Mouse (Mus musculus) forebrain, embryonic 13.5 days (tissue): ENCODE results near the gene Tfpt. TPM values are rescaled to one million over a fixed set of nuclear protein-coding genes. Genes with fewer than 3 reads are reported as not detected.

Experiments used
- microRNA-seq: library from miRNA; unstranded; fragments of <30 nt; microRNA quantifications from one replicate; pipeline ENCODE4, GENCODE M21; 2016
- polyA plus RNA-seq: library from polyadenylated mRNA; unstranded; fragments of >200 nt; fragmentation: Nextera tagmentation; extraction: Ambion mirVana; gene quantifications from 2 replicates; pipeline ENCODE4 v1.2.1, GENCODE M21; 2015

Gene Tfpt
- polyA plus RNA-seq, 1 experiment from 2014 or later = 31.3 TPM

Small RNA genes lying within 50 kb of the gene (microRNA-seq; reads per million reads assigned to microRNA genes)
- not detected for gene Gm25100
- gene Mir3572 = 2.4 reads per million

Other genes with a start within 250 kb of the Tfpt start
- gene Cacng8, start 239.2 kb downstream of the Tfpt start, polyA plus RNA-seq = 10.0 and 12.6 TPM in 2 replicates
- gene Cacng6, start 205.7 kb downstream of the Tfpt start, polyA plus RNA-seq = not detected in 2 replicates
- gene Tarm1, start 127.3 kb downstream of the Tfpt start, polyA plus RNA-seq = not detected in 2 replicates
- 0.27 and 0.34 TPM in 2 replicates for gene Oscar, start 13.8 kb downstream of the Tfpt start, polyA plus RNA-seq
- gene Ndufa3, start 12.6 kb downstream of the Tfpt start, polyA plus RNA-seq = 452 and 481 TPM in 2 replicates
- gene Prpf31, start 56 bp upstream of the Tfpt start, polyA plus RNA-seq = 134 and 149 TPM in 2 replicates
- gene Cnot3, start 15.3 kb upstream of the Tfpt start, polyA plus RNA-seq = 55.3 and 56.3 TPM in 2 replicates
- 16.1 and 19.2 TPM in 2 replicates for gene Leng1, start 35.9 kb upstream of the Tfpt start, polyA plus RNA-seq
- gene Tmc4, start 47.6 kb upstream of the Tfpt start, polyA plus RNA-seq = 2.1 and 3.4 TPM in 2 replicates
- 227 and 236 TPM in 2 replicates for gene Tsen34, start 62.9 kb upstream of the Tfpt start, polyA plus RNA-seq
- gene Mboat7, start 63.6 kb upstream of the Tfpt start, polyA plus RNA-seq = 36.2 and 41.6 TPM in 2 replicates
- 1,199 and 1,336 TPM in 2 replicates for gene Rps9, start 74.1 kb upstream of the Tfpt start, polyA plus RNA-seq
- gene Pirb, start 90.5 kb upstream of the Tfpt start, polyA plus RNA-seq = 0.18 and 0.19 TPM in 2 replicates
- not detected in 2 replicates for gene Gm15448, start 195.8 kb upstream of the Tfpt start, polyA plus RNA-seq
- gene Pira2, start 215.1 kb upstream of the Tfpt start, polyA plus RNA-seq = not detected in 2 replicates